ENCODE assay signal across 9 mouse cellular contexts in genomic region chr3:145806502-145806901, GRCm38 (mm10). TPM values are rescaled to one million over a fixed set of nuclear protein-coding genes. Genes with fewer than 3 reads are reported as not detected.
DNase-seq lines count a peak whose midpoint lies in the region; ATAC-seq and TF ChIP-seq lines count a peak whose summit lies in the region.
"Had no signal": no experiment of that assay in that cellular context is flagged by ENCODE, and none has a peak within 500 bp of the region (broad histone marks: within the 10 kb centered on the region; RNA-seq: fewer than 3 reads in every experiment).

No protein-coding gene starts in this region.

- no peak for TF ChIP-seq CTCF in midbrain, postnatal 0 days (IDR thresholded peaks at IDR 0.05)

- H3K4me1 ChIP-seq in kidney, embryonic 15.5 days = peaks cover 23% of the 10 kb centered on the region
- peaks cover 11% of the 10 kb centered on the region; the same call in 1 of the 2 replicates for H3K4me1 ChIP-seq in kidney, embryonic 14.5 days (ENCODE audit: control insufficient read depth, insufficient read depth, low read length)
- H3K4me1 ChIP-seq in embryonic facial prominence, embryonic 14.5 days (ENCODE audit: control insufficient read depth, insufficient read depth, low read length) = 0 out of 2 replicates have a peak, but pooled peaks cover 3% of the 10 kb centered on the region
- peaks cover 13% of the 10 kb centered on the region for H3K4me1 ChIP-seq in hindbrain, embryonic 16.5 days (ENCODE audit: control insufficient read depth, insufficient read depth, low read depth, low read length)
- H3K4me1 ChIP-seq in midbrain, postnatal 0 days (ENCODE audit: insufficient read depth, low read length) = peaks cover 5% of the 10 kb centered on the region; the same call in 1 of the 2 replicates

- peak overlapping the region; percentile 70 for H3K27ac ChIP-seq in kidney, embryonic 15.5 days
- no peak overlapping the region for H3K27ac ChIP-seq in kidney, embryonic 14.5 days (ENCODE audit: low read depth, low read length)
- H3K27ac ChIP-seq in embryonic facial prominence, embryonic 14.5 days (replicated peaks; ENCODE audit: low read depth, low read length) = no peak overlapping the region; the same call in 1 of the 2 replicates
- H3K27ac ChIP-seq in hindbrain, embryonic 16.5 days (ENCODE audit: low read depth, low read length) = no peak overlapping the region
- H3K27ac ChIP-seq in midbrain, postnatal 0 days (ENCODE audit: low read depth, low read length) = no peak overlapping the region

- peak; percentile 59 for DNase-seq in embryonic facial prominence, embryonic 14.5 days (ENCODE audit: low spot score)
- DNase-seq in midbrain, postnatal 0 days (ENCODE audit: low spot score) = peak; percentile 53
- no peak for DNase-seq in MN1 (ENCODE audit: low spot score)
- no peak for DNase-seq in thymus, postnatal 14 days
- DNase-seq: lung, adult 2 months had no signal

- H3K36me3 ChIP-seq in kidney, embryonic 15.5 days = no peaks in the 10 kb centered on the region
- H3K36me3 ChIP-seq in kidney, embryonic 14.5 days (ENCODE audit: control insufficient read depth, insufficient read depth, low read length) = no peaks in the 10 kb centered on the region
- H3K36me3 ChIP-seq in embryonic facial prominence, embryonic 14.5 days (ENCODE audit: control insufficient read depth, insufficient read depth, low read length) = no peaks in the 10 kb centered on the region
- no peaks in the 10 kb centered on the region for H3K36me3 ChIP-seq in hindbrain, embryonic 16.5 days (ENCODE audit: control insufficient read depth, insufficient read depth, low read length)
- no peaks in the 10 kb centered on the region for H3K36me3 ChIP-seq in midbrain, postnatal 0 days (ENCODE audit: insufficient read depth, low read length)

- H3K27me3 ChIP-seq in kidney, embryonic 15.5 days = no peaks in the 10 kb centered on the region
- H3K27me3 ChIP-seq in kidney, embryonic 14.5 days (ENCODE audit: control insufficient read depth, insufficient read depth, low read length) = no peaks in the 10 kb centered on the region
- H3K27me3 ChIP-seq in embryonic facial prominence, embryonic 14.5 days (replicated peaks; ENCODE audit: control insufficient read depth, insufficient read depth, low read length) = no peaks in the 10 kb centered on the region
- H3K27me3 ChIP-seq in hindbrain, embryonic 16.5 days (replicated peaks; ENCODE audit: control insufficient read depth, insufficient read depth, low read length) = no peaks in the 10 kb centered on the region
- H3K27me3 ChIP-seq in midbrain, postnatal 0 days (ENCODE audit: insufficient read depth, low read length) = no peaks in the 10 kb centered on the region

- WGBS in kidney, embryonic 15.5 days = 24% methylated on average over 5 of the region's 5 CpGs
- 28% methylated on average over 5 of the region's 5 CpGs for WGBS in kidney, embryonic 14.5 days
- WGBS in embryonic facial prominence, embryonic 14.5 days = 19% methylated on average over 5 of the region's 5 CpGs
- 10% methylated on average over 5 of the region's 5 CpGs for whole genome bisulfite sequencing in hindbrain, embryonic 16.5 days
- WGBS in midbrain, postnatal 0 days = 6% methylated on average over 5 of the region's 5 CpGs

- no peak overlapping the region for H3K9ac ChIP-seq in kidney, embryonic 15.5 days
- no peak overlapping the region for H3K9ac ChIP-seq in kidney, embryonic 14.5 days (ENCODE audit: low read depth, low read length)
- no peak overlapping the region for H3K9ac ChIP-seq in embryonic facial prominence, embryonic 14.5 days (ENCODE audit: low read depth, low read length)
- H3K9ac ChIP-seq in hindbrain, embryonic 16.5 days (ENCODE audit: low read depth, low read length) = no peak overlapping the region
- H3K9ac ChIP-seq in midbrain, postnatal 0 days (replicated peaks; ENCODE audit: low read length, poor library complexity, severe bottlenecking) = no peak overlapping the region

- H3K4me2 ChIP-seq in kidney, embryonic 15.5 days = 0 out of 2 replicates have a peak overlapping the region, but pooled peaks have one; percentile 14
- H3K4me2 ChIP-seq in kidney, embryonic 14.5 days (replicated peaks; ENCODE audit: low read depth, low read length) = no peak overlapping the region
- no peak overlapping the region for H3K4me2 ChIP-seq in embryonic facial prominence, embryonic 14.5 days (ENCODE audit: low read depth, low read length)
- H3K4me2 ChIP-seq in hindbrain, embryonic 16.5 days (ENCODE audit: low read length) = no peak overlapping the region
- no peak overlapping the region for H3K4me2 ChIP-seq in midbrain, postnatal 0 days (ENCODE audit: low read depth, low read length, poor library complexity, severe bottlenecking)

- no peak overlapping the region for H3K4me3 ChIP-seq in kidney, embryonic 15.5 days (replicated peaks)
- no peak overlapping the region for H3K4me3 ChIP-seq in kidney, embryonic 14.5 days (ENCODE audit: low read length)
- H3K4me3 ChIP-seq in embryonic facial prominence, embryonic 14.5 days (ENCODE audit: low read depth, low read length) = no peak overlapping the region
- H3K4me3 ChIP-seq in hindbrain, embryonic 16.5 days (ENCODE audit: low read length) = no peak overlapping the region
- H3K4me3 ChIP-seq in midbrain, postnatal 0 days (ENCODE audit: low read depth, low read length) = no peak overlapping the region

- no peaks in the 10 kb centered on the region for H3K9me3 ChIP-seq in kidney, embryonic 15.5 days (replicated peaks)
- H3K9me3 ChIP-seq in kidney, embryonic 14.5 days (ENCODE audit: control insufficient read depth, low read length) = no peaks in the 10 kb centered on the region
- H3K9me3 ChIP-seq in embryonic facial prominence, embryonic 14.5 days (ENCODE audit: control insufficient read depth, low read length) = no peaks in the 10 kb centered on the region
- H3K9me3 ChIP-seq in hindbrain, embryonic 16.5 days (ENCODE audit: control insufficient read depth, low read length) = no peaks in the 10 kb centered on the region
- no peaks in the 10 kb centered on the region for H3K9me3 ChIP-seq in midbrain, postnatal 0 days (ENCODE audit: low read length)

- ATAC-seq in kidney, embryonic 15.5 days (replicated peaks; ENCODE audit: low FRiP score) = 0 out of 2 replicates have a peak, but pooled peaks have one; percentile 47
- ATAC-seq in kidney, embryonic 14.5 days (ENCODE audit: low FRiP score, low TSS enrichment) = no peak
- ATAC-seq in embryonic facial prominence, embryonic 14.5 days (ENCODE audit: low read depth) = peak; percentile 72; the same call in 1 of the 2 replicates
- peak; percentile 77 for ATAC-seq in hindbrain, embryonic 16.5 days
- ATAC-seq in midbrain, postnatal 0 days (ENCODE audit: low FRiP score) = no peak
- no peak for ATAC-seq in megakaryocyte-erythroid progenitor cell, adult 5-6 weeks (replicated peaks; ENCODE audit: low FRiP score, low TSS enrichment, poor library complexity, severe bottlenecking)

RNA-seq across cellular contexts. Expression of gene Ddah1, which starts 48.0 kb away (rescaled TPM):
- polyA plus RNA-seq in kidney, embryonic 15.5 days (2015; fragmentation: Nextera tagmentation; extraction: Ambion mirVana) = 71.2 and 76.1 TPM in 2 replicates
- 63.2 and 65.5 TPM in 2 replicates for polyA plus RNA-seq in kidney, embryonic 14.5 days (2014; fragmentation: Nextera tagmentation; extraction: Ambion mirVana)
- 50.9 and 56.0 TPM in 2 replicates for polyA plus RNA-seq in embryonic facial prominence, embryonic 14.5 days (2014; fragmentation: Nextera tagmentation; extraction: Ambion mirVana)
- 119 and 132 TPM in 2 replicates for polyA plus RNA-seq in hindbrain, embryonic 16.5 days (2015; fragmentation: Nextera tagmentation; extraction: Ambion mirVana)
- total RNA-seq in midbrain, postnatal 0 days (2014; rRNA removed) = 162 and 163 TPM in 2 replicates
- polyA plus RNA-seq in midbrain, postnatal 0 days (2015; fragmentation: Nextera tagmentation; extraction: Ambion mirVana) = 203 and 209 TPM in 2 replicates
- total RNA-seq in megakaryocyte-erythroid progenitor cell, adult 5-6 weeks (2014; fragmentation: Nextera tagmentation) = not detected in 2 replicates
- 0.33 and 0.99 TPM in 2 replicates for total RNA-seq in megakaryocyte-erythroid progenitor cell, adult 5-6 weeks (2017)

Comparison
In these comparisons a context has a peak if more than half of its experiments do, and no peak if none do; other contexts are left out.
1. ATAC-seq: peak in kidney, embryonic 15.5 days (single experiment), embryonic facial prominence, embryonic 14.5 days (single experiment) and hindbrain, embryonic 16.5 days (single experiment); none in kidney, embryonic 14.5 days (single experiment), midbrain, postnatal 0 days (single experiment) and megakaryocyte-erythroid progenitor cell, adult 5-6 weeks (single experiment).
2. DNase-seq: peak in embryonic facial prominence, embryonic 14.5 days (single experiment) and midbrain, postnatal 0 days (single experiment); none in MN1 (single experiment) and thymus, postnatal 14 days (single experiment).